Mouse (Mus musculus) cortical plate, adult 2 months (tissue): ENCODE results near the gene Arl15.

ENCODE experiments used
- CTCF ChIP-seq: fragments of 200-500 bp; IDR thresholded peaks from 2 replicates; pipeline ENCODE4 v1.5.1; 2011; ENCODE audit warnings: mild to moderate bottlenecking, control low read depth, low read length; ENCODE audit not compliant: insufficient read depth; ENCODE audit errors: extremely low read depth
- POLR2A ChIP-seq: fragments of 200-500 bp; IDR thresholded peaks from 2 replicates; pipeline ENCODE4 v1.6.1; 2011; ENCODE audit warnings: mild to moderate bottlenecking, low read length, control low read depth; ENCODE audit not compliant: insufficient read depth; ENCODE audit errors: extremely low read depth

DNA sequence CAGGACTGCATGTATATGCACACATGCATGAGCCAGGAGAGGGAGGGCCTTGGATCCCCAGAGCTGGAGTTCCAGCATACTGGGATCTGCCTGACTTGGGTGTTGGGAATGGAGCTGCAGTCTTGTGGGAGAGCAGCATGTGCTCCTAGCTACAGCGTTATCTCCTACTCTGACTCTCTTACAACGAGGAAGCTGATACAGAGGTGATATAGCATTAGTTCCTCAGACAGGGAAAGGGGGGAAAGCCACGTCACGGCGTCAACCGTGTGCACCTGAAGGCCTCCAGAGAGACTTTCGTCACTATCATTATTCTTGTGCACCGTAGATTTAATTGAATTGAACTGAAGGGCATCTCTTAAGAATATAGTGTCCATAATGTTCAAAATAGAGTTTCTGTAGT is 286.2 kb downstream of the Arl15 start:
- no peak for TF ChIP-seq CTCF
- no peak for TF ChIP-seq POLR2A
